Mouse (Mus musculus) heart, postnatal 4 days (tissue): ENCODE data around the gene Adam12. TPM values are rescaled to one million over a fixed set of nuclear protein-coding genes. Genes with fewer than 3 reads are reported as not detected.
"Not testable (repeated sequence)": the region's sequence is repeated elsewhere in the genome, so short reads cannot be mapped to it uniquely, and the experiment has no call there.

Source experiments
- DNase-seq: peaks from one replicate; pipeline ENCODE4 v3.0.0; 2021
- total RNA-seq, 2 experiments: library from RNA; stranded (reverse); gene quantifications; 2 replicates each; pipeline ENCODE4 v1.2.3; 2021

Adam12 gene
- total RNA-seq, 2 experiments from 2014 or later = 9.2 to 10.6 TPM

- no peak for DNase-seq
Observed at GRCm38 (mm10) chr7:133928981-133929380, 303.0 kb downstream of the Adam12 start.

DNA sequence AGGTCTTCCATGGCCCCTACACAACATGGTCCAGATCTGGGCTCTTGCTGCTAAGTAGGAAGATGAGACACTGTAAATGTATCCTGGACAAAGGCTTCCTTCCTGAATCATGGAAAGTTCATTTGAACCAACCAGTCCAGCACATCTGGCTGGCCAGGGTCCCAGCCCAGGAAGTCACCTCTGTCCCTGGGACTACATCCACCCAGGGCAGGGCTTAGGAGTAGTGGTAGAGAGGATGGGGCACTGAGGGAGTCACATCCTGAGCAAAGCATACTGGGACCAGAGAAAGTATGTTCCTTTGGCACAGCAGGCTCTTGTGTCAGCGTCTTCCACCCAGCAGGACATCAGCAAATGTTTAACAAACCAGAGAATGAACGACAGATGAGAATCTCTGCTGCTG, 306.2 kb downstream of the Adam12 start:
- DNase-seq = no peak

DNA sequence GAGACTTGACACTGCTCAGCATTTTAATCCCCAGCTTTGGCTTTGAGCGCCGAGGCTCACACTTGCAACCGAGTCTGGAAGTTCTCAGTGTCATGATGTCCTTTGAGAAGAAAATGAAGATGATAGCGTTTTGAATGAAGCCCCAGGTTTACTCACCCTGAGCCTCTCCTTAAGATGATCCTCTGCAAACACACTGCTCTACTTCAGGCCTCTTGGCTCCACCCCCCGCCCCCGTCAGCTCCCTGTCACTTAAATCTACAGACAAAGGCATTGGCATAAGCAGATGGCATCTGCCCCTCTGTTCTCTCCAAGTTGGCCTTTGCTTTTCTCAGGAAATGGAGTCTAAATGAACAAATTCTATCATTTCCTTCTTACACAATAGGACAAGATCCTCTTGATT, 308.0 kb downstream of the Adam12 start:
- DNase-seq = no peak

DNA sequence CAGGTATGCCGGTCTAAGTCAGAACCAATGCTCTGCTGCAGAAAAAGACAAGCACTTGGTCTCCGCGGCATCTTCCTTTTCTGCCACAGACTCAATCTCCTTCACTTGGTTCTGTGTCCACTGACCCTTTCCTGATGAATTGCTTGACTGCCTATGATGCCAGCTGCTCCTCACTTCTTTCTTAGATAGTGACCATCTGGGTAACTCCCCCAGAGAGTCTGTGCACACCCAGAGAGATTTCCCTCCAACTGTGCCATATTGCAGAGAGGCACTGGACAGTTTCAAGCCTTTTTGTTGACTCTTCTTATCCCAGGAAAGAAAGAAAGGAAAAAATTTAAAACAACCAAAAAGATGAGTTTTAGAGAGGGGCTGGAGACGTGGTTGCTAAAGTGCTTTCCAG, 310.7 kb downstream of the Adam12 start:
- DNase-seq = no peak

GRCm38 (mm10) chr7:133920724-133921123, 311.2 kb downstream of the Adam12 start:
- DNase-seq = no peak

- peak; percentile 40 for DNase-seq
Observed at GRCm38 (mm10) chr7:133919918-133920317, 312.0 kb downstream of the Adam12 start.

DNA sequence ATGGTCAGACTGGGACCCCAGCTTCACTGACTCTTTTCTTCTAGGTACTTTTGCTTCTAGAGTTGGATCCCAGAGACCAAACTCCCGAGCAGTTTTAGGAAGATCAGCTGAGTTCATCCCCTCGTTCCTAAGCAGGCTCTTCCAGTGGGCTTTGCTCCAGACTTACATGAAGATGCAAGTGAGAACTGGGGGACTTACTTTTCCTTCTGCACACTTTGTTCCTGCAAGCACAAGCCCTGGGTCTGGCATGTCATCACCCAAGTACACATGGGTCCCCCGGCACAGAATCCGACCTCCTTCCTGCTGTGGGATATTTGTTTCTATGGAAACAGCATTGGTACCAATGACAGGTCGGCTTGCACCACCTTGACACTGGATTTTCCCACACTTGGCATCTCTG, 312.6 kb downstream of the Adam12 start:
- DNase-seq = no peak

GRCm38 (mm10) chr7:133916230-133916629, 315.7 kb downstream of the Adam12 start:
- DNase-seq = no peak

DNA sequence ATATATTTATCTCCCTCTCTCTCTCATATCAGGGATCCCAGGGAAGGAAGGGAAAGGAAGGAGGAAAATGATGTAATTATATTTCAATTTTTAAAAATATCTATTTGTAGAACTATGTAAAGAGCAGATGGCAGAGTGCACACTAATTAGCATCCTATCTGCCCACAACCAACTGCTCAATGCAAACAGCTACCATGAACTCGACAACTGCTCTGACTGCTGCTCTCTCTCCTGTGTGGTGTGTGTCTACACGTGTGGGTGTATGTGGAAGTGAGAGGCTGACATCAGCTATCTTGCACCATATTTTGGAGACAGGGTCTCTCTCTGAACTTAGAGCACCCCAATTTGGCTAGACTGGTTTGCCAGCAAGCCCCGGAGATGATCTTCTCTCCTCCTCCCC, 320.1 kb downstream of the Adam12 start:
- DNase-seq = no peak

GRCm38 (mm10) chr7:133909833-133910375, 322.0 kb downstream of the Adam12 start:
- DNase-seq = no peak

DNA sequence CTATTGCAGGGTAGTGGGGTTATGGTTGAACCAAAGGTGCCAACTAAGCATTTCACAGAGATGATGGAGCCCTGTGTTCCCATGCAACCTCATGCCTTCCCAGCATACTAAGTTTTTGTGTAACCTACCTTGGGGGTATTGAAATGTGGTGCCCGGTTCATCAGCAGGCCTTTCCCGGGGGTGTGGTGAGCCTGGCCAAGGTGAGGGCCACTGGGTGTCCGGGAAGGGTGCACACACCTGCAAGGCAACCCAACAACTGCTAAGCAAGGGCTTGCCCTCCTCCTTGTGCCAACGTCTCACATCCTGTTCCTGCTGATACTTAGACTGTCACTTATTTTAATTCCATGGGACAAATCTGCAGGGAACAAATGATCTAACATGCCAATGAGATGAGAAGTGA, 323.0 kb downstream of the Adam12 start:
- DNase-seq = no peak

DNA sequence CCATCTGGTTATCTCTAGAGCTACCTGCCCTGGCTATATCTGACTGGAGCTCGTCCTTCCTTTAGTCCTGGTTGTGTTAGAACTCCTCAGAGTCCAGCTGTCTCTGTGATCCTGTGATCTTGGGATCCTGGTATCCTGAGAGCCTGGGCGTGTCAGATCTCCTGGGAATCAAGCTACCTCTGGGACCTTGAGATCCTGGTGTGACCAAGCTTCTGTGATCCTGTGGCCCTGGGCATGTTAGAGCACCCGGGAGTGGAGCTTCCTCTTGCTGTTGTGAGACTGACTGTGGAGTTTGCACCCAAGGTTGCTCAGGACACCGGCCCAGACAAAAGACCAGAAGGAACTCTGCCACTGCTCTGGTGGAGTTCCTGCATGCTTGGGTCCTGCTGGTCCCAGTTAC, 332.6 kb downstream of the Adam12 start:
- no peak for DNase-seq

DNA sequence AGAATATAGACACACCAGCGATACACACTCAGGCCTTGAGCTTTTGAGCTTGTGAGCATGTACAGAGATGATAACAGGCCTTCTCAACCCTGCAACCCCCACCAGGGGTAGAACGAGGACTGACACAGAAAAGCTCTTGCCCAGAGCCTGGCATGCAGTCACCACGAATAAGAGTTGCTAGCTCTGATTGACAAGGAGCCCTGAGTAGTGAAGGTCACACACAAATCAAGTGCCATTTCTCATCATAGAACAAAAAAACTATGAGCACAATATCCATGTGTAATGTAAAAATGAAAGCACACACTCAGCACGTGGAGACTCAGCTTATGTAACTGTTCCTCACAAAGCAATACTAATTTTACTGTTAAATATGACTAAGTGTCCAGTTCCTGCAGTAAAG, 340.1 kb downstream of the Adam12 start:
- DNase-seq = no peak

GRCm38 (mm10) chr7:133891298-133891697, 340.6 kb downstream of the Adam12 start:
- DNase-seq = no peak

- no peak for DNase-seq
Observed at GRCm38 (mm10) chr7:133889986-133890385, 342.0 kb downstream of the Adam12 start.

DNA sequence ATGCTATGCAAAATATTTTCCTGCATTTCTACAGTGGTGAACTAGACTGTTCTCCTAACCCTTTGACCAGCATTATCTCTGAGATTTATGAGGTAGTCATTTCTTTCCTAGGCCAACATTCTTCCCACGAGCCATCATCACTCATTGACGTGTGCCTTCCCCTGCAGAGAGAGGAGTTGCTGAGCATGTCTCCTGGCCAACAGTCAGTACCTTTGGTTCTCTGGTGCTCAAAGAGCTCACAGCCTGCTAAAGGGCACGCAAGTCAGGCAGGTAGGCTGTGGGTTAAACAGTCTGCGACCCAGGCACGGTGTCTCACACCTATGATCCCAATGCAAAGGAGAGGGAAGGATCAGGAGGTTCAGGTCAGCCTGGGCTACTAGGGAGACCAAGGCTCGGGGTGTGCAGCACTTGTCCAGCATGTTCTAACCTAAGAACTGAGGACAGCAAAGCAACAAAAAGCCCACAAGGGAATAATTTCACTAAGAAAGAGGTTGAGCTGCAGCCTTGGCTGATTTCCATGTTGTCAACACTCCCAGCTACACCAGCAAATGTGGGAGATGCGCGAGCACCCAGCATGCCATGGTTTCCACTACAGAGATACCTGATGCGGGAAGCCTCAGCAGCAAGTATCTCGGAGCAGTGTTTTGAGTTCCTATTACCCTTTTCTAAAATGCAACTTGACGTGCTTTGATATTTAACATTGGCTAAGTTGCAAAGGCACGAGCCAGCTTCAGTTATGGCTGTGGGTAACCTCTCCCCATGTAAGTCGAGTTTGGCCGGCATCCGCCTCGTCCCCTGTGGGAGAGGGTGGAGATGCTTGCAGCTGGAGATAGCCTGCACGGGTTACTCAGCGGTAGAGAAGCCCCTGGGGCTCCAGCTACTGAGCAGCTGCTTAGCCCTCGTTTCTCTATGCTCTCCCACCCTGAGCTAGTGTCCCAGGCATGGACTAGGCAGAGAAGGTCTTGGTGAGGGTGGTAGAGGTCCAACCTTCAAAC, 342.7 kb downstream of the Adam12 start:
- peak; percentile 43 for DNase-seq

- DNase-seq = not testable (repeated sequence)
Observed at GRCm38 (mm10) chr7:133884759-133885431, 347.1 kb downstream of the Adam12 start.

DNA sequence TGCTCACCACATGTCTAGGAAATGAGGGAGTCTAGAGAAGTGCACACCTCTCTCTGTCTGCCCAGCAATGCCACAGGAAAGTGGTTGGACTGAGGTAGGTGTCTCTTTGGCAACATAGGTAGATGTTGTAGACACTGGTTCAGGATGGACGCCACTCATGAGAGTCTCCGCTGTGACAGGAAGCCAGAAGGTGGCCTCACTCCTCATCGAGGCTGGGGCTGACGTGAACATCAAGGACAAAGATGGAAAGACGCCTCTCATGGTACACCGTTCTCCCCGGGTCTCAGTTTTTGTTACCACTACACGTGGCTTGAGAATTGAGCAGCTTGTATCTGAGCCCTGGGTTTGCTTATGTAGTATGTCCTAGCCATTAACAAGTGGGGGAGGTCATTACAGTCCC, 352.2 kb downstream of the Adam12 start:
- no peak for DNase-seq

DNA sequence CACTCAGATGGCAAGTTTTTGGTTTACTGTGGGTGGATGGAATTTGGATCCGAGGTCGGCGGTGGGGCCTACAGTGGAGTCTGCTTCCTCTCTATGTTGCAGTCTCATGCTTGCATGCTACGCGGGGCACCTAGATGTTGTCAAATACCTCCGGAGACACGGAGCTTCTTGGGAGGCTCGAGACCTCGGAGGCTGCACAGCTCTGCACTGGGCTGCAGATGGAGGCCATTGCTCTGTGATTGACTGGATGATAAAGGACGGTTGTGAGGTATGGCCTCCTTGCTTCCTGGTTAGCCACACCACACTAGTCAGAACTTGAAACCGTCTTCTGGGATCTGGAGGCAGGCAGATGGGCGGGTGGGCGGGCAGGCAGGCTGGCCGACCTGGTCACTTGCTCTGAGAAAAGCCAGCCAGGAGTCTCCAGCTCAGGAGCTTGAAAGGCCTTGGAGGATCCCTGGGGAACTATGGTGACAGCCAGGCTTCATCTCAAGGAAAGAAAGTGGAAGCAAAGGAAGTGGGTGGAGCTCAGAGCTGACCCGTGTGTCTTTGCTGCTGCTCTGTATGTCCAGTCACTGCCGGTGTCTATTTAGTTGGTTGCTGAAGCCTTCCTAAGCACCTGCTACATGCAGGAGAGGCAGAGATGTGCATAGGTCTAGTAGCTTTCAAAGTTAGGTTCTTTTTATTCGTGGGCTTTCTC, 355.2 kb downstream of the Adam12 start:
- no peak for DNase-seq

GRCm38 (mm10) chr7:133876139-133876538, 355.8 kb downstream of the Adam12 start:
- DNase-seq = no peak

- DNase-seq = no peak
Observed at GRCm38 (mm10) chr7:133872701-133873100, 359.2 kb downstream of the Adam12 start.

GRCm38 (mm10) chr7:133870265-133870664, 361.7 kb downstream of the Adam12 start:
- no peak for DNase-seq

- DNase-seq = no peak
Observed at GRCm38 (mm10) chr7:133863684-133864083, 368.3 kb downstream of the Adam12 start.
